Mouse (Mus musculus): Measurements from ENCODE around the gene Gm21969.

Gm21969 gene

GRCm38 (mm10) chr4:139653238-139653637, 50.3 kb downstream of the Gm21969 start, which contains the start of gene Tas1r2:
Gene Tas1r2, plus strand, starts transcription at chr4:139653538.
- DNase-seq (ENCODE audit: low spot score in 2 of 2): no peak

- DNase-seq (ENCODE audit: low spot score in 2 of 2): no peak
Measured at GRCm38 (mm10) chr4:139661897-139662296, 58.9 kb downstream of the Gm21969 start.

GRCm38 (mm10) chr4:139667632-139668031, 64.6 kb downstream of the Gm21969 start:
- DNase-seq (ENCODE audit: low spot score in 2 of 2): no peak

GRCm38 (mm10) chr4:139669847-139670246, 66.9 kb downstream of the Gm21969 start:
- DNase-seq (ENCODE audit: low spot score in 2 of 2): peak in 1 of 2 experiments; percentile 24

GRCm38 (mm10) chr4:139675696-139676095, 72.7 kb downstream of the Gm21969 start:
- no peak for DNase-seq (ENCODE audit: low spot score in 2 of 2)

GRCm38 (mm10) chr4:139683728-139684638, 81.0 kb downstream of the Gm21969 start:
- DNase-seq (ENCODE audit: low spot score in 2 of 2): no peak

- peak in 1 of 2 experiments; percentile 56 for DNase-seq (ENCODE audit: low spot score in 2 of 2)
Measured at GRCm38 (mm10) chr4:139684639-139685017, 81.6 kb downstream of the Gm21969 start.

- DNase-seq (ENCODE audit: low spot score in 2 of 2): no peak
Measured at GRCm38 (mm10) chr4:139688058-139688457, 85.1 kb downstream of the Gm21969 start.

- DNase-seq (ENCODE audit: low spot score in 2 of 2): no peak
Measured at GRCm38 (mm10) chr4:139689627-139690269, 86.8 kb downstream of the Gm21969 start.

- no peak for DNase-seq (ENCODE audit: low spot score in 2 of 2)
Measured at GRCm38 (mm10) chr4:139693315-139693714, 90.3 kb downstream of the Gm21969 start.

GRCm38 (mm10) chr4:139697755-139698154, 94.8 kb downstream of the Gm21969 start:
- DNase-seq (ENCODE audit: low spot score in 2 of 2): no peak

GRCm38 (mm10) chr4:139698602-139699001, 95.6 kb downstream of the Gm21969 start:
- DNase-seq (ENCODE audit: low spot score in 2 of 2): no peak

GRCm38 (mm10) chr4:139702914-139703313, 99.9 kb downstream of the Gm21969 start:
- DNase-seq (ENCODE audit: low spot score in 2 of 2): no peak

- DNase-seq (ENCODE audit: low spot score in 2 of 2): no peak
Measured at GRCm38 (mm10) chr4:139703468-139703867, 100.5 kb downstream of the Gm21969 start.

GRCm38 (mm10) chr4:139705986-139706385, 103.0 kb downstream of the Gm21969 start:
- no peak for DNase-seq (ENCODE audit: low spot score in 2 of 2)

GRCm38 (mm10) chr4:139710467-139711334, 107.7 kb downstream of the Gm21969 start:
- no peak for DNase-seq (ENCODE audit: low spot score in 2 of 2)

All from frontal cortex, postnatal 10 days (tissue).